Mouse (Mus musculus): Measurements from ENCODE around the gene Ccnd2. TPM values are rescaled to one million over a fixed set of nuclear protein-coding genes. Genes with fewer than 3 reads are reported as not detected.

Gene Ccnd2
- polyA plus RNA-seq, 1 experiment from 2014 or later = 433 TPM

GRCm38 (mm10) chr6:127138962-127139361 is 13.0 kb downstream of the Ccnd2 start:
- Histone ChIP-seq H3K4me1 (replicated peaks; ENCODE audit: control insufficient read depth, insufficient read depth) (0 out of 2 replicates have a peak, but pooled peaks cover 2% of the 10 kb centered on the region), H3K27ac (replicated peaks) (no peak overlapping the region), H3K9ac (ENCODE audit: low read length) (no peak overlapping the region), H3K4me2 (replicated peaks; ENCODE audit: low read depth) (no peak overlapping the region), H3K9me3 (ENCODE audit: control insufficient read depth, low read length) (no peaks in the 10 kb centered on the region), H3K36me3 (ENCODE audit: control insufficient read depth, insufficient read depth, low read length) (peaks cover 22% of the 10 kb centered on the region), H3K27me3 (ENCODE audit: control insufficient read depth, insufficient read depth, low read length) (no peaks in the 10 kb centered on the region), H3K4me3 (ENCODE audit: low read depth, low read length) (no peak overlapping the region)
- ATAC-seq (ENCODE audit: low FRiP score, low TSS enrichment) (no peak), DNase-seq (ENCODE audit: low spot score) (no peak)
- 84% methylated on average over 11 of the region's 11 CpGs for WGBS
- no peak for TF ChIP-seq EP300 (optimal IDR thresholded peaks at IDR 0.05)
- no peak for TF ChIP-seq CTCF (IDR thresholded peaks at IDR 0.05; ENCODE audit: low read depth)

GRCm38 (mm10) chr6:127133433-127134245 is 18.4 kb downstream of the Ccnd2 start:
- ATAC-seq (ENCODE audit: low FRiP score, low TSS enrichment) = no peak
- WGBS = 52% methylated on average over 15 of the region's 16 CpGs
- no peak overlapping the region for H3K4me2 ChIP-seq (replicated peaks; ENCODE audit: low read depth)
- H3K4me3 ChIP-seq (ENCODE audit: low read depth, low read length) = no peak overlapping the region
- no peaks in the 10 kb centered on the region for H3K4me1 ChIP-seq (replicated peaks; ENCODE audit: control insufficient read depth, insufficient read depth)
- H3K27me3 ChIP-seq (ENCODE audit: control insufficient read depth, insufficient read depth, low read length) = no peaks in the 10 kb centered on the region
- TF ChIP-seq EP300 (optimal IDR thresholded peaks at IDR 0.05) (no peak), CTCF (IDR thresholded peaks at IDR 0.05; ENCODE audit: low read depth) (no peak)
- H3K27ac ChIP-seq (replicated peaks) = no peak overlapping the region
- no peak for DNase-seq (ENCODE audit: low spot score)
- peaks cover 27% of the 10 kb centered on the region for H3K36me3 ChIP-seq (ENCODE audit: control insufficient read depth, insufficient read depth, low read length)
- no peaks in the 10 kb centered on the region for H3K9me3 ChIP-seq (ENCODE audit: control insufficient read depth, low read length)
- no peak overlapping the region for H3K9ac ChIP-seq (ENCODE audit: low read length)

- 44% methylated on average over 3 of the region's 3 CpGs for WGBS
- no peaks in the 10 kb centered on the region for H3K4me1 ChIP-seq (replicated peaks; ENCODE audit: control insufficient read depth, insufficient read depth)
- no peak; the same call in 1 of the 2 replicates for ATAC-seq (ENCODE audit: low FRiP score, low TSS enrichment)
- H3K9ac ChIP-seq (ENCODE audit: low read length) = no peak overlapping the region
- peaks cover 32% of the 10 kb centered on the region for H3K36me3 ChIP-seq (ENCODE audit: control insufficient read depth, insufficient read depth, low read length)
- H3K27me3 ChIP-seq (ENCODE audit: control insufficient read depth, insufficient read depth, low read length) = no peaks in the 10 kb centered on the region
- no peak overlapping the region for H3K4me3 ChIP-seq (ENCODE audit: low read depth, low read length)
- TF ChIP-seq EP300 (optimal IDR thresholded peaks at IDR 0.05) = no peak
- no peak for TF ChIP-seq CTCF (IDR thresholded peaks at IDR 0.05; ENCODE audit: low read depth)
- H3K4me2 ChIP-seq (replicated peaks; ENCODE audit: low read depth) = no peak overlapping the region
- no peaks in the 10 kb centered on the region for H3K9me3 ChIP-seq (ENCODE audit: control insufficient read depth, low read length)
- no peak overlapping the region for H3K27ac ChIP-seq (replicated peaks)
- no peak for DNase-seq (ENCODE audit: low spot score)
Measured at GRCm38 (mm10) chr6:127132719-127133118, 19.3 kb downstream of the Ccnd2 start.

- no peak for ATAC-seq (ENCODE audit: low FRiP score, low TSS enrichment)
- Histone ChIP-seq H3K4me3 (ENCODE audit: low read depth, low read length) (no peak overlapping the region), H3K4me2 (replicated peaks; ENCODE audit: low read depth) (no peak overlapping the region), H3K36me3 (ENCODE audit: control insufficient read depth, insufficient read depth, low read length) (peaks cover 32% of the 10 kb centered on the region), H3K27ac (replicated peaks) (0 out of 2 replicates have a peak overlapping the region, but pooled peaks have one; percentile 45), H3K9ac (ENCODE audit: low read length) (no peak overlapping the region), H3K4me1 (replicated peaks; ENCODE audit: control insufficient read depth, insufficient read depth) (no peaks in the 10 kb centered on the region), H3K9me3 (ENCODE audit: control insufficient read depth, low read length) (no peaks in the 10 kb centered on the region), H3K27me3 (ENCODE audit: control insufficient read depth, insufficient read depth, low read length) (no peaks in the 10 kb centered on the region)
- TF ChIP-seq EP300 (optimal IDR thresholded peaks at IDR 0.05) (no peak), CTCF (IDR thresholded peaks at IDR 0.05; ENCODE audit: low read depth) (no peak)
- WGBS = 64% methylated on average over 3 of the region's 3 CpGs
- DNase-seq (ENCODE audit: low spot score) = no peak
Measured at GRCm38 (mm10) chr6:127131946-127132345, 20.0 kb downstream of the Ccnd2 start.

- Histone ChIP-seq H3K4me2 (replicated peaks; ENCODE audit: low read depth) (no peak overlapping the region), H3K4me1 (replicated peaks; ENCODE audit: control insufficient read depth, insufficient read depth) (no peaks in the 10 kb centered on the region), H3K27ac (replicated peaks) (0 out of 2 replicates have a peak overlapping the region, but pooled peaks have one; percentile 18), H3K9me3 (ENCODE audit: control insufficient read depth, low read length) (no peaks in the 10 kb centered on the region), H3K36me3 (ENCODE audit: control insufficient read depth, insufficient read depth, low read length) (peaks cover 28% of the 10 kb centered on the region), H3K27me3 (ENCODE audit: control insufficient read depth, insufficient read depth, low read length) (no peaks in the 10 kb centered on the region), H3K9ac (ENCODE audit: low read length) (no peak overlapping the region), H3K4me3 (ENCODE audit: low read depth, low read length) (no peak overlapping the region)
- no peak for DNase-seq (ENCODE audit: low spot score)
- no peak for ATAC-seq (ENCODE audit: low FRiP score, low TSS enrichment)
- TF ChIP-seq CTCF (IDR thresholded peaks at IDR 0.05; ENCODE audit: low read depth) (no peak), EP300 (optimal IDR thresholded peaks at IDR 0.05) (no peak)
- WGBS = 77% methylated on average over 13 of the region's 13 CpGs
Measured at GRCm38 (mm10) chr6:127130377-127130776, 21.6 kb downstream of the Ccnd2 start.

- Histone ChIP-seq H3K4me2 (replicated peaks; ENCODE audit: low read depth) (no peak overlapping the region), H3K27ac (replicated peaks) (no peak overlapping the region), H3K27me3 (ENCODE audit: control insufficient read depth, insufficient read depth, low read length) (no peaks in the 10 kb centered on the region), H3K9me3 (ENCODE audit: control insufficient read depth, low read length) (no peaks in the 10 kb centered on the region), H3K4me3 (ENCODE audit: low read depth, low read length) (no peak overlapping the region), H3K9ac (ENCODE audit: low read length) (no peak overlapping the region), H3K36me3 (ENCODE audit: control insufficient read depth, insufficient read depth, low read length) (peaks cover 23% of the 10 kb centered on the region), H3K4me1 (replicated peaks; ENCODE audit: control insufficient read depth, insufficient read depth) (no peaks in the 10 kb centered on the region)
- ATAC-seq (ENCODE audit: low FRiP score, low TSS enrichment) = no peak
- TF ChIP-seq CTCF (IDR thresholded peaks at IDR 0.05; ENCODE audit: low read depth) = no peak
- no peak for TF ChIP-seq EP300 (optimal IDR thresholded peaks at IDR 0.05)
- 89% methylated on average over 14 of the region's 14 CpGs for WGBS
- no peak for DNase-seq (ENCODE audit: low spot score)
Measured at GRCm38 (mm10) chr6:127129659-127130058, 22.3 kb downstream of the Ccnd2 start.
